In the genomic region with DNA sequence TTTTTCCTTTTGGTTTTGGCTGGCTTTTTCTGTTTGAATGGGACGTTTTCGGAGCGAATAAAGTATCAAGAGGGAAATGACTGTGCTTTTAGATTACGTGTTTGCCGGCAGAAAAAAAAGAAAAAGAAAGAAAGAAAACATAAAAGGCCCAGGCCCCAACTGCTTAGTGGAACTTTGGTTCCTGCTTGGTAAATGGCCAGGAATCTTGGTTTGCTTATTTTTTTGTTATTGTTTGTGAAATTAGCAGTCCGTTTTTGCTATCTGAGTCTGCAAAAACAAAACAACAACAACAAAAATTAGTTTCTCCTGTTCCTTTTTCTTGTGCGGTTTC, we compare ENCODE assay signal across 8 mouse cellular contexts. TPM values are rescaled to one million over a fixed set of nuclear protein-coding genes. Genes with fewer than 3 reads are reported as not detected.
DNase-seq lines count a peak whose midpoint lies in the region; ATAC-seq and TF ChIP-seq lines count a peak whose summit lies in the region.

No protein-coding gene starts in this region.

- no peaks in the 10 kb centered on the region for H3K36me3 ChIP-seq in lung, embryonic 14.5 days (ENCODE audit: insufficient read depth)
- H3K36me3 ChIP-seq in embryonic facial prominence, embryonic 11.5 days (replicated peaks; ENCODE audit: control insufficient read depth, insufficient read depth, low read depth, low read length), result no peaks in the 10 kb centered on the region
- no peaks in the 10 kb centered on the region for H3K36me3 ChIP-seq in intestine, embryonic 16.5 days (ENCODE audit: control insufficient read depth, insufficient read depth, low read length)
- H3K36me3 ChIP-seq in neural tube, embryonic 14.5 days (ENCODE audit: control insufficient read depth, insufficient read depth, low read length), result no peaks in the 10 kb centered on the region

- no peak for TF ChIP-seq CTCF in lung, embryonic 14.5 days (IDR thresholded peaks at IDR 0.05; ENCODE audit: low read depth)

- H3K4me3 ChIP-seq in lung, embryonic 14.5 days (ENCODE audit: low read depth, low read length), result peak overlapping the region; percentile 87
- H3K4me3 ChIP-seq in embryonic facial prominence, embryonic 11.5 days (ENCODE audit: low read depth, low read length), result peak overlapping the region; percentile 84
- peak overlapping the region; percentile 88 for H3K4me3 ChIP-seq in intestine, embryonic 16.5 days (ENCODE audit: low read length)
- H3K4me3 ChIP-seq in neural tube, embryonic 14.5 days (ENCODE audit: low read depth, low read length), result peak overlapping the region; percentile 74

- H3K4me1 ChIP-seq in lung, embryonic 14.5 days (ENCODE audit: insufficient read depth), result peaks cover 11% of the 10 kb centered on the region
- no peaks in the 10 kb centered on the region for H3K4me1 ChIP-seq in embryonic facial prominence, embryonic 11.5 days (ENCODE audit: control insufficient read depth, insufficient read depth, low read length)
- H3K4me1 ChIP-seq in intestine, embryonic 16.5 days (ENCODE audit: control insufficient read depth, insufficient read depth, low read length), result peaks cover 31% of the 10 kb centered on the region
- H3K4me1 ChIP-seq in neural tube, embryonic 14.5 days (ENCODE audit: control insufficient read depth, insufficient read depth, low read length), result peaks cover 6% of the 10 kb centered on the region; the same call in 1 of the 2 replicates

- peak overlapping the region; percentile 80 for H3K4me2 ChIP-seq in lung, embryonic 14.5 days
- peak overlapping the region; percentile 84 for H3K4me2 ChIP-seq in embryonic facial prominence, embryonic 11.5 days (ENCODE audit: low read depth, low read length)
- peak overlapping the region; percentile 68 for H3K4me2 ChIP-seq in intestine, embryonic 16.5 days (ENCODE audit: low read depth, low read length)
- H3K4me2 ChIP-seq in neural tube, embryonic 14.5 days (ENCODE audit: low read depth, low read length), result peak overlapping the region; percentile 70

- H3K9me3 ChIP-seq in lung, embryonic 14.5 days (ENCODE audit: low read depth, low read length), result no peaks in the 10 kb centered on the region
- H3K9me3 ChIP-seq in embryonic facial prominence, embryonic 11.5 days (replicated peaks; ENCODE audit: control insufficient read depth, low read length), result no peaks in the 10 kb centered on the region
- H3K9me3 ChIP-seq in intestine, embryonic 16.5 days (ENCODE audit: control insufficient read depth, low read length), result no peaks in the 10 kb centered on the region
- H3K9me3 ChIP-seq in neural tube, embryonic 14.5 days (ENCODE audit: control insufficient read depth, low read length), result no peaks in the 10 kb centered on the region

- H3K27me3 ChIP-seq in lung, embryonic 14.5 days (ENCODE audit: insufficient read depth, low read length), result no peaks in the 10 kb centered on the region
- no peaks in the 10 kb centered on the region for H3K27me3 ChIP-seq in embryonic facial prominence, embryonic 11.5 days (ENCODE audit: control insufficient read depth, insufficient read depth, low read length)
- no peaks in the 10 kb centered on the region for H3K27me3 ChIP-seq in intestine, embryonic 16.5 days (replicated peaks; ENCODE audit: control insufficient read depth, insufficient read depth, low read length)
- no peaks in the 10 kb centered on the region for H3K27me3 ChIP-seq in neural tube, embryonic 14.5 days (ENCODE audit: control insufficient read depth, insufficient read depth, low read length)

- WGBS in lung, embryonic 14.5 days, result under 1% methylated on average over 7 of the region's 7 CpGs
- WGBS in embryonic facial prominence, embryonic 11.5 days, result 2% methylated on average over 7 of the region's 7 CpGs
- WGBS in intestine, embryonic 16.5 days, result under 1% methylated on average over 7 of the region's 7 CpGs
- WGBS in neural tube, embryonic 14.5 days, result under 1% methylated on average over 7 of the region's 7 CpGs

- H3K9ac ChIP-seq in lung, embryonic 14.5 days, result peak overlapping the region; percentile 98
- H3K9ac ChIP-seq in embryonic facial prominence, embryonic 11.5 days (replicated peaks; ENCODE audit: low read length), result peak overlapping the region; percentile 98
- H3K9ac ChIP-seq in intestine, embryonic 16.5 days (ENCODE audit: low read depth, low read length), result peak overlapping the region; percentile 99
- H3K9ac ChIP-seq in neural tube, embryonic 14.5 days (replicated peaks; ENCODE audit: low read depth, low read length), result peak overlapping the region; percentile 91

- ATAC-seq in lung, embryonic 14.5 days (ENCODE audit: insufficient read depth), result no peak
- ATAC-seq in embryonic facial prominence, embryonic 11.5 days (replicated peaks; ENCODE audit: insufficient number of reproducible peaks, low FRiP score, low TSS enrichment, low read depth), result no peak
- no peak for ATAC-seq in intestine, embryonic 16.5 days
- ATAC-seq in neural tube, embryonic 14.5 days (ENCODE audit: low read depth), result no peak

- peak overlapping the region; percentile 99 for H3K27ac ChIP-seq in lung, embryonic 14.5 days (ENCODE audit: low read depth)
- H3K27ac ChIP-seq in embryonic facial prominence, embryonic 11.5 days (replicated peaks; ENCODE audit: low read depth, low read length), result peak overlapping the region; percentile 96
- peak overlapping the region; percentile 99 for H3K27ac ChIP-seq in intestine, embryonic 16.5 days (ENCODE audit: low read length)
- peak overlapping the region; percentile 90 for H3K27ac ChIP-seq in neural tube, embryonic 14.5 days (ENCODE audit: low read depth, low read length)

- no peak for DNase-seq in lung, embryonic 14.5 days
- no peak for DNase-seq in lung, postnatal 25 days (ENCODE audit: low spot score)
- no peak for DNase-seq in embryonic facial prominence, embryonic 11.5 days (ENCODE audit: low spot score)
- DNase-seq in cerebellum, adult 11-12 months, result no peak
- no peak for DNase-seq in adrenal gland, postnatal 36 days
- DNase-seq in layer of hippocampus, postnatal 25 days (ENCODE audit: extremely low spot score in 1 of 2, low spot score in 1 of 2), result no peak

RNA-seq across cellular contexts. Expression of a gene that starts 0.8 kb away (rescaled TPM):
- 37.0 and 38.8 TPM in 2 replicates for polyA plus RNA-seq in lung, embryonic 14.5 days (2014; fragmentation: Nextera tagmentation; extraction: Ambion mirVana)
- polyA plus RNA-seq in embryonic facial prominence, embryonic 11.5 days (2014; fragmentation: Nextera tagmentation; extraction: Ambion mirVana), result 30.4 and 31.2 TPM in 2 replicates
- 52.6 and 61.6 TPM in 2 replicates for polyA plus RNA-seq in intestine, embryonic 16.5 days (2015; fragmentation: Nextera tagmentation; extraction: Ambion mirVana)
- polyA plus RNA-seq in neural tube, embryonic 14.5 days (2014; fragmentation: Nextera tagmentation; extraction: Ambion mirVana), result 6.1 and 10.6 TPM in 2 replicates
- 10 to 100 TPM; 49.7 to 57.2 TPM for total RNA-seq in adrenal gland, postnatal 36 days (2021)
- 10 to 100 TPM; 11.9 to 12.4 TPM for total RNA-seq in layer of hippocampus, postnatal 25 days (2021)
